Mouse (Mus musculus): ENCODE measurements around the gene Thsd7a.

GRCm38 (mm10) chr6:12262641-12263400 lies 486.4 kb downstream of the Thsd7a start:
- no peak for TF ChIP-seq GATA1 (IDR thresholded peaks at IDR 0.05; ENCODE audit: borderline replicate concordance, low read length)
- TF ChIP-seq FLI1 (IDR thresholded peaks at IDR 0.05; ENCODE audit: low read length), result no peak

All from megakaryocyte, embryonic 14.5 days (primary cell).